Mouse (Mus musculus) lung, embryonic 14.5 days (tissue): ENCODE measurements at regions not wholly inside any gene's neighbourhood (a gene's known extent, or its start where the extent isn't known, plus 50 kb on each side); places are given as distances from the start of the nearest gene placed in this dataset.

ENCODE experiments used
- ATAC-seq: fragments of 200-750 bp; cut with Nextera tagmentation; 2 replicates; pipeline ENCODE4 v1.8.0; 2017; ENCODE audit warnings: mild to moderate bottlenecking, moderate TSS enrichment, moderate library complexity; ENCODE audit not compliant: insufficient read depth
- DNase-seq: peaks from one replicate; pipeline ENCODE4 v3.0.0-alpha.2; 2015
- H3K27ac ChIP-seq: fragments of 300-500 bp; sonication (generic); 2 replicates; pipeline ENCODE4 v1.5.1; 2014; ENCODE audit warnings: low read depth, mild to moderate bottlenecking, moderate library complexity
- H3K27me3 ChIP-seq: fragments of 300-500 bp; sonication (generic); 2 replicates; pipeline ENCODE4 v1.6.1; 2014; ENCODE audit warnings: low read length, control low read depth; ENCODE audit not compliant: insufficient read depth
- H3K36me3 ChIP-seq: fragments of 300-500 bp; sonication (generic); 2 replicates; pipeline ENCODE4 v1.6.1; 2014; ENCODE audit warnings: control low read depth; ENCODE audit not compliant: insufficient read depth
- H3K4me1 ChIP-seq: fragments of 300-500 bp; sonication (generic); 2 replicates; pipeline ENCODE4 v1.6.1; 2014; ENCODE audit warnings: antibody characterized with exemption, control low read depth; ENCODE audit not compliant: insufficient read depth
- H3K4me2 ChIP-seq: fragments of 300-500 bp; sonication (generic); 2 replicates; pipeline ENCODE4 v1.6.1; 2014; ENCODE audit warnings: mild to moderate bottlenecking
- H3K4me3 ChIP-seq: fragments of 300-500 bp; sonication (generic); 2 replicates; pipeline ENCODE4 v1.5.1; 2014; ENCODE audit warnings: low read depth, low read length
- H3K9ac ChIP-seq: fragments of 300-500 bp; sonication (generic); 2 replicates; pipeline ENCODE4 v1.6.1; 2014
- H3K9me3 ChIP-seq: fragments of 300-500 bp; sonication (generic); 2 replicates; pipeline ENCODE4 v1.6.1; 2016; ENCODE audit warnings: low read depth, low read length, control low read depth
- CTCF ChIP-seq: IDR thresholded peaks from 2 replicates; pipeline ENCODE4 v1.5.1; 2016; ENCODE audit warnings: antibody characterized with exemption, low read depth
- WGBS: fragments of 180-500 bp; shearing (Covaris S2); extraction: QIAGEN DNeasy Blood & Tissue Kit; methylation state at CpG from one replicate; pipeline ENCODE4 v1.1.7; 2014; 5-methylcytosine and 5-hydroxymethylcytosine counted together

GRCm38 (mm10) chr14:64590611-64591010, 486.5 kb downstream of the Prss52 start:
- H3K27ac ChIP-seq: no peak overlapping the region
- H3K4me3 ChIP-seq: no peak overlapping the region; the same call in 1 of the 2 replicates
- no peaks in the 10 kb centered on the region for H3K36me3 ChIP-seq
- H3K9me3 ChIP-seq: no peaks in the 10 kb centered on the region
- no peak for TF ChIP-seq CTCF
- H3K4me2 ChIP-seq: peak overlapping the region; percentile 50; the same call in 1 of the 2 replicates
- H3K4me1 ChIP-seq: no peaks in the 10 kb centered on the region
- no peak overlapping the region for H3K9ac ChIP-seq
- 2% methylated on average over 15 of the region's 15 CpGs for WGBS
- ATAC-seq: no peak
- DNase-seq: no peak
- H3K27me3 ChIP-seq: peaks cover 78% of the 10 kb centered on the region

- no peak for TF ChIP-seq CTCF
- WGBS: 8% methylated on average over 14 of the region's 14 CpGs
- Histone ChIP-seq H3K9me3 (no peaks in the 10 kb centered on the region), H3K27me3 (peaks cover 71% of the 10 kb centered on the region), H3K4me2 (no peak overlapping the region), H3K4me3 (no peak overlapping the region), H3K9ac (no peak overlapping the region), H3K4me1 (no peaks in the 10 kb centered on the region), H3K36me3 (no peaks in the 10 kb centered on the region), H3K27ac (no peak overlapping the region)
- DNase-seq: no peak
- ATAC-seq: no peak
Measured at GRCm38 (mm10) chr14:64591091-64591976, 487.2 kb downstream of the Prss52 start.

- no peak overlapping the region for H3K9ac ChIP-seq
- H3K4me1 ChIP-seq: no peaks in the 10 kb centered on the region
- ATAC-seq (no peak), DNase-seq (no peak)
- H3K27me3 ChIP-seq: peaks cover 62% of the 10 kb centered on the region
- H3K27ac ChIP-seq: no peak overlapping the region
- H3K36me3 ChIP-seq: no peaks in the 10 kb centered on the region
- H3K9me3 ChIP-seq: no peaks in the 10 kb centered on the region
- 62% methylated on average over 6 of the region's 6 CpGs for WGBS
- no peak overlapping the region for H3K4me2 ChIP-seq
- no peak overlapping the region for H3K4me3 ChIP-seq
- no peak for TF ChIP-seq CTCF
Measured at GRCm38 (mm10) chr14:64592176-64592575, 488.1 kb downstream of the Prss52 start.

- 68% methylated on average over 13 of the region's 13 CpGs for WGBS
- no peak overlapping the region for H3K27ac ChIP-seq
- ATAC-seq (no peak), DNase-seq (no peak)
- H3K4me3 ChIP-seq: no peak overlapping the region
- TF ChIP-seq CTCF: no peak
- peaks cover 56% of the 10 kb centered on the region for H3K27me3 ChIP-seq
- no peaks in the 10 kb centered on the region for H3K4me1 ChIP-seq
- H3K36me3 ChIP-seq: no peaks in the 10 kb centered on the region
- no peaks in the 10 kb centered on the region for H3K9me3 ChIP-seq
- H3K4me2 ChIP-seq: no peak overlapping the region
- H3K9ac ChIP-seq: no peak overlapping the region
Measured at GRCm38 (mm10) chr14:64592706-64593320, 488.7 kb downstream of the Prss52 start.

GRCm38 (mm10) chr14:64593564-64593963, 489.5 kb downstream of the Prss52 start:
- Histone ChIP-seq H3K4me1 (no peaks in the 10 kb centered on the region), H3K4me3 (no peak overlapping the region), H3K27ac (no peak overlapping the region), H3K9me3 (no peaks in the 10 kb centered on the region), H3K4me2 (no peak overlapping the region), H3K9ac (no peak overlapping the region), H3K36me3 (no peaks in the 10 kb centered on the region), H3K27me3 (peaks cover 48% of the 10 kb centered on the region)
- 33% methylated on average over 4 of the region's 4 CpGs for WGBS
- ATAC-seq (no peak), DNase-seq (no peak)
- TF ChIP-seq CTCF: no peak

- DNase-seq: no peak
- no peaks in the 10 kb centered on the region for H3K4me1 ChIP-seq
- no peak overlapping the region for H3K9ac ChIP-seq
- 63% methylated on average over 7 of the region's 7 CpGs for WGBS
- no peaks in the 10 kb centered on the region for H3K36me3 ChIP-seq
- ATAC-seq: no peak
- TF ChIP-seq CTCF: no peak
- no peak overlapping the region for H3K4me2 ChIP-seq
- no peak overlapping the region for H3K27ac ChIP-seq
- no peak overlapping the region for H3K4me3 ChIP-seq
- peaks cover 43% of the 10 kb centered on the region for H3K27me3 ChIP-seq
- no peaks in the 10 kb centered on the region for H3K9me3 ChIP-seq
Measured at GRCm38 (mm10) chr14:64594021-64594561, 490.0 kb downstream of the Prss52 start.
